Mouse (Mus musculus) kidney, postnatal 36 days (tissue): ENCODE measurements around the gene Tspear.
A peak's percentile ranks its signal among the peaks of the same experiment; 100 is the strongest.
"Not testable (repeated sequence)": the region's sequence is repeated elsewhere in the genome, so short reads cannot be mapped to it uniquely, and the experiment has no call there.

Experiments
- DNase-seq, 2 experiments: peaks; one replicate each; pipeline ENCODE4 v3.0.0; 2021 to 2022; ENCODE audit warnings: mixed read lengths in 2 of 2

Gene Tspear

GRCm38 (mm10) chr10:77685895-77686664, at the start of gene Tspear:
Tspear (plus strand) TSS chr10:77686569.
- no peak for DNase-seq

DNA sequence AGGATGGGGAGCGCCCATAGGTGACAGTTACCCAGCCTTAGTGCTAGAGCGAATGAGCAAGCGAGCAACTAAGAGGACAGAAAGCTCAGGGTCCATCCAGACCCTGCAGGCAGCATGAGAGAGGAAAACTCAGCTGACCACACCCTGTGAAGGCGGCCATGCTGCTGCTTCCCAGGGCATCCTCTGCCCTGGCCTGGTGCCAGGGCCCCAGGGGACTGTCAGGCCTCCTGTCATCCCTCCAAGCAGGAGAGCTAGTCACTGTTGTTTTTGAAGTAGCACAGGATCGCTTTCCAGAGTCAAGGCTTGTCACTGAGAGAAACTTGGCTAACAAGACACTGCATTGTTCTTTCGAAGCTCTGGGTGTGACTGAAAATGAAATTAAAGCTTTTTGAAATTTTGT, 47.4 kb upstream of the Tspear start:
- peak; percentile 64 to 68 for DNase-seq

- peak in 1 of 2 experiments; percentile 39 for DNase-seq
These were observed 43.2 kb upstream of the Tspear start for GRCm38 (mm10) chr10:77643160-77643559.

DNA sequence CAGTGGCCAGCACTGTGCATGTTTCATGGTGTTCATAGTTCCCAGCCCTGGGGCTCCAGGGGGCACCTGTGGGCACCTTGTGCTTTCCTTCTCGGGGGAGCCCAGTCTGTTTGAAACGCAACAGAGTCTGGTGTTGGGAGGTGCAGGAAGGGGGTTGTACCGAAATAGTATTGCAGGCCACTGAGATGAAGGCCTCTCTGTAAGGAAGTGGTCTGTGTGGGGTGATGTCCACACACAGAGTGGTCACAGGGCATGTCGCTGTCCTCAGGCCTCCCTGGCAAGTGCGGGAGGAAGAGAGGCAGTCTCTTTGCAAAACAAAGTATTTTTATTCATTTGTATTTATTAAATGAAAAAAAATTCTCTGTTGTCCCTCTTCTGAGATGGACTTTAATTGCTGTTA, 40.8 kb upstream of the Tspear start:
- no peak for DNase-seq

DNA sequence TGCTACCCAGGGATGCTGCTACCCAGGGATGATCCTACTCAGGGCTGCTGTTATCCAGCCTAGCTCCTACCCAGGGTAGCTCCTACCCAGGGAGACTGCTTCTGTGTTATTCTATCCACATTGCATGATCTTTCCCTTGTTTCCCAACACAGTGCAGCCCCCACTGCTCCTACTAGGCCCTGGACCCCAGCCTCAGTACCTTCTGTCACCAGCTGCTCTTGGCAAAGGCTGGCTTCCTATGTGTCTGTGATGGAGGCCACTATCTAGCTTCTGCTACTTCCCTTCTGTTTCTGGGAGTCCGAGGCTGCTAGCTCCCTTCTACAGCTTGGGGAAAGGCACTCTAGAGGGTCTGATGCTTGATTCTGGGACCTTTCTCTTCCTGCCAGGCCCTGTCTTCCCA, 38.9 kb upstream of the Tspear start:
- no peak for DNase-seq

GRCm38 (mm10) chr10:77647901-77648300, 38.5 kb upstream of the Tspear start:
- no peak for DNase-seq

DNA sequence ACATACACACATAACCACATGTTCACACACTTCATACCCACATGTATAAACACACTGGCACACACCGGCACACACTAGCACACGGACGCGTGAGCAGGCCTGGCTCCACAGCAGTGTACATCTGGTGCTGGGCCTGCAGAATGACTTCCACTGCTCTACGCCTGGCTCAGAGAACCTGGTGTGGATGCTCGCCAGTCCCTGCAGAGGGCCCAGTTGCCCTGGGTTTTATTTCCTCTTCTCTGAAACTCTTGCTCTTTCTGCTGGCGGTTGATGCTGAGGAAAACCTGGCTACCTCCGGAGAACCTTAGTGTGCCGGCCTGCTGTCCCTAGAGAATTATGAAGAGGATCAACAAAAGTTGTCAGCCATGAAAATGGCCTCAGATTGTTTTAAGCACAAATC, 34.3 kb upstream of the Tspear start:
- DNase-seq, result no peak

GRCm38 (mm10) chr10:77658286-77658994, 27.9 kb upstream of the Tspear start:
- DNase-seq, result peak; percentile 44 to 68

DNA sequence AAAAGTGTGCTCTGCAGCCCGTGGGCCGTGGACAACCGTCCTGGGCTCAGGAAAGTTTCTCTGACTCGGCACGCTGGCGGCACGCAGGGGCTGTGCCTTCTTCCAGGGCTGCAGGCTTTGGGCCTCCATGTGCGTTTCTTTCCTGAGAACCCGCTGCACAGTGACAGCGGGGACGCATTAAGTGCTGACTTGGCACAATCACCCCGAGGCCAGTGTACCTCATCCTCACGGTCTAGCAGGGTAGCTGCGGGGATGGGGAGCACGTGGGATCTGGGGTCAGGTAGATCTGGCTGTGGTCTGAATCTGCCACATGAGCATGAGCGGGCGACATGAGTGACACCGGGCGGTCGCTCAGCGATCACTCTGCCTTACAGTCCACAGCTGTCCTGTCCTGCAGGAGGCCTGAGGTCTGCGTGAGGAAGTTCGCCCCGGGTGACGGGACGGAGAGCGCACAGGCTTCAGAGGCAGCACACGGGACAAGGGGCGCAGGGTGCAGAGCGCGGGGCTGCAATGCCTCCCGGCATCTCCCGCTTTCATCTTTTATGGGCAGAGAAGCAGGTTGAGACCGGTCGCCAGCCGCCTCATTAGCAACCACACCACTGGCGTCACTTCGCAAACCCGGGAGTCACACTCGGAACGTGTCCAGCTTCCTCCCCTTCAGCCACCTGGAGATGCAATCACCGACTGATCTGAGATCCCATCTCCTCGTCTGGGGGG, 22.3 kb upstream of the Tspear start:
- DNase-seq, result no peak

DNA sequence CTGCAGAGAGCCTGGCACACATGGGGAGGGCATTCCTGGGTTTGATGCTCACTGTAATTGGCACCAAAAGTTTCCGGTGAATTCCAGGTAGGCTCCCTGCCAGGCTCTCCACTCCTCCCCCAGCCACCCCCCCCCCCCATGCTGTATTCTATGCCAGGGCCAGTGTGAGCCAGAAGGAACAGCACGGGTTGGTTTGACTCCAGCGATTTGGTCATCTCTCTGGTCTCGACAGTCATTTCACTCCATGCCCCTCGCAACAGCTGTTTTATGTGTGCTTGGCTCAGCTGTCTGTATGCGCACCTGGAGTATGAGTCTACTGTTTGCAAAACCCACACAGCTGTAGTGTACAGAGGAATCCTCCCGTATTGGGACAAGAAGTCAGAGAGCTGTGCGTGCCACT, 20.0 kb upstream of the Tspear start:
- DNase-seq, result no peak

DNA sequence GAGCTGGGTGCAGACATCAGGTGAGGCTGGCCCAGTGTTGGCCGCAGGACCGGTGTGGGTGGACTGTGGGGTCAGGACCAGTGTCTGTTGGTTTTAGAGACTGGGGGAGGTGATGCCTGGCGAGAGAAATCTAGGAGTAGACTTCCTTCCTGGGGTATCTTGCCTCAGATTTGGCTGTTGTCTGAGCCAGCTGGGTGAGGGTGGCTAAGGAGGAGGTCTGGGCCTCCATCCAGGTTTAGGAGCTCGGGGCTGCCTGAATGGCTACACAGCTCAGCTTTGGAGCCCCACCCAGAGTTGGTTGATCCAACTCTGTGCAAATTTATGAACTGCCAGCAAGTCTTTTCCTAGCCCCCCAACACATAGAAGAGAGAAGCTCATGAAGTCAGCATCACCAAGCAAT, 19.0 kb upstream of the Tspear start:
- no peak for DNase-seq

- no peak for DNase-seq
These were observed 15.7 kb upstream of the Tspear start for GRCm38 (mm10) chr10:77670710-77671109.

DNA sequence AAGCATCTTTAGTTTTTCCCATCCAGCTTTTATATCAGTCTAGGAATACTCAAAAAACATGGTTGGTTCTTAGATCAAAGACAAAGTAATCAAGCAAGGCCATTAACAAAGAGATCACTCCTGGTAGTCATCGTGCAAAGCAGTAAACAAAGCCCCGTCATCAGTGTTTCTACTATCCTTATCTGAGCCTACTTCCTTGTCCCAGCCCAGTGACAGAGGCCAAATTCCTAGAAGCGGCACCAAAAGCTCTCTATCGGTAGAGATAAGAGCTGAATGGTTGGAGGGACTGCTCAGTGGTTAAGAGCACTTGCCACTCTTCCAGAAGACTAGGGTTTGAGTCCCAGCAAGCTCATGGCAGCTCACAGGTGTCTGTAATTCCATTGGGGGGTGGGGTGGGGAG, 14.8 kb upstream of the Tspear start:
- no peak for DNase-seq

DNA sequence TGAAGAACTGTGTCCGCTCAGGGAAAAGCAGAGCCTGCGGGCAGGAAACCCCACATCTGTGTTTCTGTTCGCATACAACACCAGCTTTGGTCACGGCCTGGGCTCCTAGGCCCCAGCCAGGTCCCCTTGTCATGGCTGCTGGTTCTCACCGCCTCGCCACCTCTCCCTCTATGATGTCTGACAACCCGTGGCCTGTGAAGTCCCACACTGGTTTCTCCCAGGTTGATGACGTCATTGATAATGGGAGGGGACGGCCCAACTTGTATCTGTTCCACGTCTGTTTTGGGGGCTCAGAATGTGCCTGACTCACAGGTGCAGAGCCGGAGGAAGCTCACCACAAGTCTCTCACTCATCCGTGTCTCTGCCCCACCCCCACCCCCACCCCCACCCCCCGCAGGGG, 12.6 kb upstream of the Tspear start:
- DNase-seq, result no peak

DNA sequence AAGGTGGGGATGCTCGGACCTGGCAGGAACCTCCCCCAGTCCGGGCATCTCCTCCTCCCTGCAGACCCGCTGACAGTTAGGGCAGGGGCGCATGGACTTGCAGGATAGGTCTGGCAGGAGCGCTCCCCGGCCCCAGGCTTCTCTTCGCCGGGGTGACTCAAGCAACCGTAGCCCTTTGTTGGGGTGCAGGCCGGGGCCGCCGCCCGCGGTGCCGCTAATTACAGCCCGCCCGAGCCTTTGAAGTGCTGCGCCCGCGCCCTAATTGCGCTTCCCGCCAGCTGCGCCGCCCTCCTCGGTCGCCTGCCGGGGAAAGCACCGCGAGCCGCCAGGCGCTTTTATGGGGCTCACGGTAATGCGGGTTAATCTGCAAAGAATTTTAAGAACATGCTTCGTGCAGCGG, 8.8 kb upstream of the Tspear start:
- DNase-seq, result no peak

- no peak for DNase-seq
These were observed 3.4 kb upstream of the Tspear start for GRCm38 (mm10) chr10:77682994-77683393.

- no peak for DNase-seq
These were observed 2.2 kb upstream of the Tspear start for GRCm38 (mm10) chr10:77684181-77684580.

DNA sequence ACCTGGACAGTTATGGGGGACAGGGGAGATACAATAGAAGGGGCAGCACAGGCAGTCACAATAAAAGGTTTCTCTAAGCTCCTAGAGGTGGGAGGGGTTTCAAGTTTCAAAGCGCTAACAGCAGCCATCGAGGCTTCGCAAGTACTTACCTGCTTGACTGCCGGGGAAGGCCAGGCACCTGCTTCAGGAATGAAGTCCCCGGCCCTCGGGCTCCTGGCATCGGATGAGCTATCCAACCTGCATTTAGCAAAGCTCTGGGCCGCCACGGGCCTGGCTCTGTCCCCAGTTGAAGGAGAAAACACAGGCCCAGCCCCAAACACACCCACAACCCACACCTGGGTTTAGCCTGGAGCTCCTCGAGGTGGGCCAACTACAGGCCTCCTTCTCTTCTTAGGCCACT, 652 bp downstream of the Tspear start:
- DNase-seq, result no peak

- not testable (repeated sequence) for DNase-seq
These were observed 4.0 kb downstream of the Tspear start, which contains the start of gene Gm19402 for GRCm38 (mm10) chr10:77690356-77690807. Gm19402 (minus strand) TSS chr10:77690757.

- DNase-seq, result no peak
These were observed 10.8 kb downstream of the Tspear start, which contains the start of gene Gm9508 for GRCm38 (mm10) chr10:77697133-77697532. Gm9508 (minus strand) TSS chr10:77697233.

DNA sequence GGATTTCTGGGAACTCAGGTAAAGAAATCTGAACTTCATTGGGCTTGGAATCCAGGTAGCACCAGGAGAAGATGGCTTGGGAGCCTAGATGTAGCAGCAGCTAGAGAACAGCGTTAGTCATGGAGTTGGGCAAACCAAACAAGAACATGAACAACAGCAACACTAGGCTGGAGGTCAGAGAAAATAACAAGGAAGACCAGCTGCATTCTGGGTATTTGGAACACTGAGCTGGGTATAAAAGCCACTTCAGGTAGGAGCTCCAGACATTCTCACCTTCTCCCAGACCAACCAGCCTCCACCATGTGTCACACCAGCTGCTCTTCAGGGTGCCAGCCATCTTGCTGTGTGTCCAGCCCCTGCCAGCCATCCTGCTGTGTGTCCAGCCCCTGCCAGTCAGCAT, 20.0 kb downstream of the Tspear start, which contains the start of gene Gm10272:
Gene Gm10272 (plus strand): TSS at position 301 of the 400 bp plus-strand sequence.
- no peak for DNase-seq

GRCm38 (mm10) chr10:77709831-77710230, 23.5 kb downstream of the Tspear start:
- no peak for DNase-seq

DNA sequence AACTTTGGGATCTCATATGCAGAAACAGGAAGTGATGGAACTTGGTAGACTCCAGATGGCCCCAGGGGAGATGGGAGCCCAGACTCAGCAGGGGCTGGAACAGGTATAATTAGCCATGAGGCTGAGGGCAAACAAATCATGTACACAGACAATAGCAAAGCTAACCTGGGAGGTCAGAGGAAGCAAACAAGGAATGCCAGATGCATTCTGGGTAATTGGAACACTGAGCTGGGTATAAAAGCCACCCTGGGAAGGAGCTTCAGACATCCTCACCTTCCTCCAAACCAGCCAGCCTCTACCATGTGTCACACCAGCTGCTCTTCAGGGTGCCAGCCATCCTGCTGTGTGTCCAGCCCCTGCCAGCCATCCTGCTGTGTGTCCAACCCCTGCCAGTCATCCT, 24.8 kb downstream of the Tspear start, which contains the start of gene Gm10024:
Gene Gm10024 (plus strand): TSS at position 301 of the 400 bp plus-strand sequence.
- not testable (repeated sequence) for DNase-seq
